Mouse (Mus musculus) heart, adult 11 months (tissue): ENCODE results near the gene Ces3a.
A peak's percentile ranks its signal among the peaks of the same experiment; 100 is the strongest.

Source experiments
- DNase-seq: peaks from one replicate; pipeline ENCODE4 v3.0.0; 2022

The Ces3a gene

DNA sequence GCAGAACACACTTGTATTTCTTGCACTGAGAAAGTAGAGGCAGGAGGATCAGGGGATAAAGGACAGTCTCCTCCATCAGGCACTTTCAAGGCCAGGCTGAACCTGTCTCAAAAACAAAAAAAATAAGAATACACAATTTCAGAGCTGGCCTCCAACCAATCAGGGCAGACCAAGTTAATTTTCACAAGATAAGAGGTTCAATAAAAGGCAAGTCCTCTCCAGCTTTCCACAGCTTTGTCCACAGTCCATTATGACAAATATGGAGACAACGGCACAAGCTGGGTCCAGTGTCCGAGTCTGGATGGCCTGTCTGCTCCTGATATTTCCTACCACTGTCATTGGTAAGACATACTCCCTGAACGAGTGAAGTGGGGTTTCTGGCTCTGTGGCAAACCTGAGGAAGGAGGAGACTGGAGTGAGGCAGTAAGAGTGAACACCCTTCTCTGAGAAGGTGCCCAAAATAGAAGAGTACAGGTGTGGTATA is at the start of gene Ces3a:
TSS of gene Ces3a (plus strand) at position 231 of the 484 bp plus-strand sequence.
- peak; percentile 67 for DNase-seq

DNA sequence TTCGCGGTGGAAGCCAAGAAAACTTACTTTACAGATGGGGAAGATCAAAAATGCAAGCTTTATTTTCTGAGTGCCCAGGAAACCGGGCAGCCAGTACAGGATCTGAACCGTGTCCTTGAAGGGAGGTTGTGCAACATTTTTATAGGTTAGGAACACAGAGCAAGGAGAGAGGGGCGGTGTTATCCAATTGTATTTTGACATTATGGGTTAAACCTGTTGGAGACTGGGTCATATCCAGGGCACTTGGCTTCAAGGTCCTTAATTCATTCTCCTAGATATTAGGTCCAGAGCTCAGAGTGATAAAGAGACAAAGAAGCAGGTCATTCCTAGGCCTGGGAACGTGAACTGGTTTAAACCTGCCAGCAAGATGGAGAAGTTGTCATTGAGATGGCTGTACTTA is 49.2 kb upstream of the Ces3a start:
- DNase-seq: peak; percentile 40

DNA sequence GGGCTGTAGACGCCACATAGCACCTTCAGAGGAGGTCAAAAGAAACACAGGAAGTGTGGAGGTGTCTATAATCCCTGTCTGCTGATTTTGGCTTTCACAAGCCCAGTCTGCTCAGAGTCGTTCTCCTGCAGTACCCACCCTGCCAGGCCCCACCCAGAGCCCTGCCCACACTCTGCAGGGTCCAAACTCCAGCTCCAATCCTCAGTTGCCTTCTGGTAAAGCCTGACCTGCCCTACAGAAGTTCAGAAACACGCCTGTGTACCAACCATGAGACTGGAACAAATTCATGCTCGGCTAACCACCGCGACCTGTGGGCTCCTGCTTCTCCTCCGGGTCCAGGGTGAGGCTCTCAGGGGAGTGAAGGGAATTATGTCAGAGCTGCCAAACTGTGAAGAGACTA is 47.8 kb upstream of the Ces3a start, which contains the start of gene Ces2h:
TSS of gene Ces2h (plus strand) at position 268 of the 400 bp plus-strand sequence.
- peak; percentile 58 for DNase-seq

DNA sequence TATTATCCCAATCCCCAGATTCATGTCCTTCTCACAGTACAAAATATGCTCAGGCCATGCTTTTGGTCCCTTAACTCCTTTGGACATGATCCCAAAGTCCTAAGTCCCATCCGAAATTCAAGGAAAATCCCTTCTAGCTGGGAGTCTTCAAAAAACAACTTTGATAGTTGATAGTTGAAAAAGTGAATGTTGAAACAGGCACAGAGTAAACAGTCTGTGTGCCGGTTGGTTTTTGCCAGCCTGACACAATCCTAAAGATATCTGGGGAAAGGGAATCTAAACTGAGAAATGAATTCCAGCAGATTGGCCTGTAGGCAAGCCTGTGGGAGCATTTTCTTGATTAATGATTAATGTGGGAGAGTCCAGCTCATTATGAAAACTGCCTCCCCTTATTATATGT is 38.4 kb upstream of the Ces3a start:
- DNase-seq: no peak

DNA sequence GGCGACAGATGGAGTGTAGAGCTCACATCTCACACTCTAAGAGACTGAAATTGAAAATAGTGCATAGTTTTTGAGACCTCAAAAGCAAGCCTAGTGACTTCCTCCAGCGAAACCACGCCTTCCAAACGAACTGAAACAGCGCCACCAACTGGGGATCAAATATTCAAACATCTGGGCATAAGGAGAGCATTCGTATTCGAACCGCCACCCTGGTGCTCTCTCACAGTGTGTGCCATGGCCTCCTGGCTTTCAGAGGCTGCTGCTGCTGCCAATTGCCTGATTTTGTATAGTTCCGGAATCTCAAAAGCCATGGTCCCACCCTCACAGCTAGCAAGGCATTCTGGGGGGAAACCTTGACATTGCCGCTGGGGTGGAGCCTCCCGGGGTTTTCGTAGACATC is 37.3 kb upstream of the Ces3a start:
- peak; percentile 68 for DNase-seq

DNA sequence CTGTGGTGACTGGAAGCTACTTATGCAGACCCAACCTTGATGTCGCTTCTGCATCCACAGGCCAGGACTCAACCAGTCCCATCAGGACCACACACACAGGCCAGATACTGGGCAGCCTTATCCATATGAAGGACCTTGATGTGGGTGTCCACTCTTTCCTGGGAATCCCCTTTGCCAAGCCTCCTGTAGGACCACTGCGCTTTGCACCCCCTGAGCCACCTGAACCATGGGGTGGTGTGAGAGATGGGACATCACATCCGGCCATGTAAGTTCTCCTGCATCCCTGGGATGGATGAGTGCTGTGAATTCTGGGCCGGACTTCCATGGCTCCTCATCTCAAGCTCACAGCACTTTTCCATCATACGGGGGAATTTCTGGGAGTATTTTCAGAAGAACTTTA is 34.0 kb upstream of the Ces3a start:
- peak; percentile 83 for DNase-seq

DNA sequence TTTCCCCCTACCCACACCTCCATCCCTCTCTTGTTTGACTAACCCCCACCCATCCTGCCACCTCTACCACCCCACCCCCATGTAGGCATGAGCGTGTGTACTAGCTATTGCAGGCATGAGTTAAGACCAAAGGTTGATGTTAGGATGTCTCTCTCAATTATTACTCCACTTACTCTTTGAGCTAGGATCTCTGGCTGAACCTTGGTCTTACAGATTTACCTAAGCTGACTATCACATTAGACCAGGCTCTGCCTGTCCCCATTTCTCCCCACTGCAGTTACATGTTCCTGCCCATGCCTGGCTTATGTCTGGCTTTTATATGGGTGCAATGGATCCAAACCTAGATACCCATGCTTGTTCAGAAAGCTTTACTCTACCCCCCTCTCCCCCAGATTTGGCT is 26.4 kb upstream of the Ces3a start:
- peak; percentile 58 for DNase-seq

DNA sequence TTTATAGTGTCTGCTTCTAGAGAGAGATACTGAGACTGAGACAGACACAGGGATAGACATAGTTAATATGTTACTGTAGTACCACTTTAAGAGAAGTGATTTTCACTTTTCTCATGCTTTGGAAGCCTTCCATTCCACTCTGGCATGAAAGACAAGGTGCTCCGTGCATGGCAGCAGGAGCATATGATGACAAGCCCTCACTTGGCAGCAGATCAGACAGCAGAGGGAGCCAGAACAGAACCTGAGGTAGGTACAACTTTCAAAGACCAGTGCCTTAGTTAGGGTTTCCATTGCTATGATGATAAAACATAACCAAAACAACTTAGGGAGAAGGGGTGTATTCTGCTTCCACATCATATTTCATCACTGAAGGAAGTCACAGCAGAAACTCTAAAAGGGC is 25.3 kb upstream of the Ces3a start:
- DNase-seq: no peak

DNA sequence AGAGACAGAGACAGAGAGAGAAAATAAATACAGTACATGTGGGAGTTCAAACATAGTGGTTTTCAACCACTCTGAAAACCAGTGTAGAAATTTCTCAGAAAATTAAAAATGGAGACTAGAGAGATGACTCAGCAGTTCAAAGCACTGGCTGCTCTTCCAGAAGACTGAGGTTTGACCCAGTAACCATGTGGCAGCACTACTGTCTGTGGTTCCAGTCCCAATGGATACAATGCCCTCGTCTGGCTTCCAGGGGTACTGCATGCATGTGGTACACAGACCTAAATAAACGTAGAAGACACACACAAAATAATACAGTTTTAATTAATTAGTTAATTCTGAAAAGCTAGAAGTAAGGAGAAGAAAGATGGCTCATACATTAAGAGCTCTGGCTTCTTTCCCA is 23.4 kb upstream of the Ces3a start:
- DNase-seq: peak; percentile 31

DNA sequence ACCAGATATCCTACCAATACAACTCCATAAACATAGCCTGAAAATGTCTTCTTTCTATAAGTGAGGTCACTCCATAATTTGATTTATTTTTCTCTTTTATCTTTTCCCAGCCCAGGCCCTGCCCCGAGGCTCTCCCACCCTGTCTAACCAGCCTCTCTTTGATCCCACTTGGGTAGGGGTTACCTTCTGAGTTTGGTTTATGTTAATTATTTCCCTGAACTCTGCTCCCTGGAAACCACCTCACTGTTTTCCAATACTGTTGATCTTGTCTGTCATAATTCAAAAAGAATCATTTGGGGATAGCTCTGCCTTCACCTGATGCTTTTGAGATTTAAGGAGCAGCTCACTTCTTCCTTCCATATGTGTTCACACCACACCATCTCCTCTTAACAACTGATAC is 4.9 kb upstream of the Ces3a start:
- DNase-seq: peak; percentile 22

DNA sequence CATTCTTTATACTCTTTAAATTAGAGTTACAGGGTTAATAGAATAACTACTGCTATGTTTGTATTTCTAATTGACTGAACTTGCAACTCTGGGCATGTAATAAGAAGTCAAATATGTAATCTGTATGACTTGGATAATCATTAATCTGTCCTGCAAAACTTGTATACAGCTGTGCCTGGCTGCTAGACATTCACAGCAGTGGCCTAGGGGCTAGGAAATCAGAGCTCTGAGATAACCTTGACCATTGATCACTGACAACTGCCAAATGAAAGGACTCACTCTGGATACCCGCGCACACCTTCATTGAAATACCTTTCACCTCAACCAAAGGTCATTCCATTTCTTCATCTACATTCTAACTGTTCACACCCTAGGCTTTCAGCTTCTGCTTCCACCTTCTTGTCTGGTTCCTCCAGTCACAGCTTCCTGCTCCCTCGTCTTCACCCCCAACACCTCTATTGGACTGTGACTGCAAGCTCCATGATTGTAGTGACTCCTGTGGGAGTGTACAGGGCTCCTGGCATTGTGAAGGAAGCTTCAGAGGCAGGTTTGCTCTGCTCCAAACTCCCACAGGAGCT is 2.5 kb upstream of the Ces3a start:
- peak; percentile 46 for DNase-seq

DNA sequence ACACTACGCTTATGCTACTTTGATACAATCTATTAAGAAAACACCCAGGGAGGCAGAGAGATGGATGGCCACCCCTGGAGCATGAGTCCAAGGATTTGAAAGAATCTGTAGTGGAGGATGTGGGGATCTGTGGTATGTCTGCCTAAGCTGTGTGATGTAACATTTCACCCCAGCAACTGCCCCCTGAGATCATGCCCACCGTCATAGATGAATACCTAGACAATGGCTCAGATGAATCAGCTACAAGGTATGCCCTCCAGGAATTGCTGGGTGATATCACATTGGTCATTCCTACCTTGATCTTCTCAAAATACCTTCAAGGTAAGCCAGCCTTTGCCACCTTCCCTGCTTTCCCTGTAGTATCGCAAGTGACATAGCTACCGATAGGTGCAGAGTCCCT is 7.8 kb downstream of the Ces3a start:
- peak; percentile 52 for DNase-seq

DNA sequence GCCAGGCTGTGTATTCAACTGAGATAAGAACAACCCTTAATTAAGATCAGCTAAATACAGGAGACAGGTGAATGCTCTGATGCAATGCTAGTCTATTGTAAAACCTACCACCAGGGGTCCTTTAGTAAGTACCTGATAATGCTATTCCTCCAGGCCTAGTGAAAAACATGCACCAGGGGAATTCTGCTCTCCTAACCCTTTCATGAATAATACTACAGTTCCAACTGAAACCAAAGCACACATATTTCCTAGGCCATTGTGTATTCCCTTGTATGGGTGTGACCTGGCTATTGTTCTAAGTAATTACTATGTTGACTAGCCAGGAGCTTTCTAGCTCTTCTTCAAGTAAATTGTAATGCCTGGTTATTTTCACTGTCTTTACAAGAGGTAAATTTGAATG is 11.7 kb downstream of the Ces3a start:
- no peak for DNase-seq

DNA sequence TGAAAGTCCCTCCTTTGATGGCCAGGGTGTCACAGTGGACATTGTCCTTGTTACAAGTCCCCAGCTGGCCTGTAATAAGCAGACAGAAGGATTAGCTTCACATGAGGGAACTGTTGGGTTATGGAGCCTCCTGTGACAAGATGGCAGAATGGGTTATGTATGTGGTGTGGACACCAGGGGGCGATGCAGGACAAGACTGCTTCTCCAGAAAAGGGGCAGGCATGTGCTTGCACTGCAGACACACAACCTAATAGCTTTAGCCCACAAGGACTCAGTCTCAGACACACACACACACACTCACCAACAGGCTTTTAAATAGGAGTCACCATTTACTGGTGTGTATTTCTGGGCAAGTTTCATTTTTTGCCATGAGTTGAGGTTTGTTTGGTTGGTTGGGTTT is 18.4 kb downstream of the Ces3a start:
- peak; percentile 68 for DNase-seq

DNA sequence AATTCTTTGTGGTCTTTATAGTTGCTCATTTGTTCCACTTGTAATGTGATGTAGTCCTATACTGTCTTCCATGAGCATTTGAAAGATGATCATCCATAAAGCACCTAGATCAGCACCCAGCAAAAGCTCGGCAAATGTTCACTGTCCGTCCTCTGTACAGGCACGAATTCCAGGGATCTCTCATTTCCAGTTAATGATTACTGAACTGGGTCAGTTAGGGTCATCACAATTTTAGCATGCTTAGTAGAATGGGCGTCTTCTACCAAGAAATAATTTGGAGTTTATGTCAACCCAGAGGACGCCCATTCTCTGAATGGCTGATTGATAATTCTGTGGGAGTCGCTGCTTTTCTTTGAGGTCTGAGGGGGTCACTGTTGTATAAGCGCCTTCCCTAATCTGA is 19.5 kb downstream of the Ces3a start:
- DNase-seq: peak; percentile 27

DNA sequence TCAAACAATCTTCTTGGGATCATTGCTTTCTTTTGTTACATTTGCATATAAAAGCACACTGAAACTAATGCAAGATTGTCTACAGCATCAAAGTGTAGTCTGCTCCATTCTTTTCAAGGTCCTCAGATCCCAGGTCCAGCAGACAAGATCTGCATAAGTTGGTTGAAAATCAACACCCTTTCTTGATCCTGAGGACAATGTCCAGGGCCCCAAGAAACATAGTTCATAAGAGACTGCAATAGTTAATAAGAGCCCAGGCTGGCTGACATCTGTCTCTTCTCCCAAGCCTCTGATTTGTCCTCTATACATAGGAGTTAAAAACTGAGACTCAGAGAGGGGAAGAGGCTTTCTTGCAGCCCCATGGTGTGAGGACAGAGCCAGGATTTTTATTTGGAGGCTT is 20.6 kb downstream of the Ces3a start:
- no peak for DNase-seq

DNA sequence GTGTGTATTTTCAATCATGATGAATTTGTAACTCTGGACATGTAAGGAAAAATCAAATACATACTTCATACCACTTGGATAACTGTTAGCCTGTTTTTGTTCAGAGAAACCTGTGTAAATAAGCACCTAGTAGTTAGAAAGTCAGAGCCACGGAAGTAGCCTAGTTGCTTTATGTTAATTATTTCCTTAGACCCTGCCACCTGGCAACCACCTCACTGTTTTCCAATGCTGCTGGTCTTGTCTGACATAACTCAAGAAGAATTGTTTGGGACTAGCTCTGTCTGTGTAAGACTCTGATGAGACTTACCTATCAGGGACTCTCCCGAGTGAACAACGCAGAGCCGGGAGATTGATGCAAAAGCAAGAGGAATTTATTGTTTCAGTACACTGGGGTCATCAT is 28.2 kb downstream of the Ces3a start:
- DNase-seq: peak; percentile 45

DNA sequence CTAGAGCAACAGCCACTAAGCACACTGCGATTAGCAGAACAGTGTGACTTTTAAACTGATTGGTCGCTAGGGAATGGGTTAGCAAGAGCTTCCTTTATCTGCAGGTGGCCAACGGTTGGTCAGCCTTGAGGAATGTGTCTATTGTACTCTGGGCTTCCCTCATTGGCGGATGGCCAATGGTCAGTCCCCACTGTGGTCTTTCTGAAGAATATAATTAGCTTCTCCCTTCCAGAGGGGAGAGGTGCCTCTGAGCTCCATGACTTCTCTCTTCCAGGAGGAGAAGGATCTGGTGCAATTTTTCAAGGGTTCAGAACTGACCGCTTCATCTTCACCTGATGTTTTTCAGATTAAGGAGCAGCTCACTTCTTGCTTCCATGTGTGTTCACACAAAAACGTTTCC is 28.7 kb downstream of the Ces3a start:
- DNase-seq: peak; percentile 70

DNA sequence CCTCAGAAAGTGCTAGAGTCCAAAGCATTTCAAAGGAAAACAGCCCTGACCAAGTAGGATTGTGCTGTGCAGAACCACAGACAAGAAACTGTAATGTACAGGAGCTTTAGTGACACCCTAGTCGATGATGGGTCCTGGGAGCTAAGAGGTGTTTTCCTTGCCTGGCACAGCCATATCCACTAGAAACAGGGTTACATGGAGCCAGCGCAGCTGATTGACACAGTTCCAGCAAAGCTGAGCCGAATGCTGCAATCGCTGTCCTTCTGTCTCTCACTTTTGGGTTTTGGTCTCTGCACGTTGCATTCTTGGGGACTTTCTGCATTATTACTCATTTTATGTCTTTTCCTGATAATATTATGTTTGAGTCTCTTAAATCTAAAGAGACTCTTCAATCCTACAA is 30.2 kb downstream of the Ces3a start:
- peak; percentile 67 for DNase-seq

DNA sequence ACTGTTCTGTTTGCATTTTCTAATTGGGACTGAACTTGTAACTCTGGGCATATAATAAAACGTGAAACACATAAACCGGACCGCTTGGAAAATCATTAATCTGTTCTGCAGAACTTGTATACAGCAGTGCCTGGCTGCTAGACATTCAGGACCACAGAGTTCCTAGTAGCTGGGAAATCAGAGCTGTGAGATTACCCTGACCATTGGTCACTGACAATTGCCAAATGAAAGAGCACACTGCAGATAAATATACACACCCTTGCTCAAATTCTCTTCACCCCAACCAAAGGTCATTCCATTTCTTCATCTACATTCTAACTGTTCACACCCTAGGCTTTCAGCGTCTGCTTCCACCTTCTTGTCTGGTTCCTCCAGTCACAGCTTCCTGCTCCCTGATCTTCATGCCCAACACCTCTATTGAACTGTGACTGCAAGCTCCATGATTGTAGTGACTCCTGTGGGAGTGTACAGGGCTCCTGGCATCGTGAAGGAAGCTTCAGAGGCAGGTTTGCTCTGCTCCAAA is 32.5 kb downstream of the Ces3a start:
- peak; percentile 33 for DNase-seq

DNA sequence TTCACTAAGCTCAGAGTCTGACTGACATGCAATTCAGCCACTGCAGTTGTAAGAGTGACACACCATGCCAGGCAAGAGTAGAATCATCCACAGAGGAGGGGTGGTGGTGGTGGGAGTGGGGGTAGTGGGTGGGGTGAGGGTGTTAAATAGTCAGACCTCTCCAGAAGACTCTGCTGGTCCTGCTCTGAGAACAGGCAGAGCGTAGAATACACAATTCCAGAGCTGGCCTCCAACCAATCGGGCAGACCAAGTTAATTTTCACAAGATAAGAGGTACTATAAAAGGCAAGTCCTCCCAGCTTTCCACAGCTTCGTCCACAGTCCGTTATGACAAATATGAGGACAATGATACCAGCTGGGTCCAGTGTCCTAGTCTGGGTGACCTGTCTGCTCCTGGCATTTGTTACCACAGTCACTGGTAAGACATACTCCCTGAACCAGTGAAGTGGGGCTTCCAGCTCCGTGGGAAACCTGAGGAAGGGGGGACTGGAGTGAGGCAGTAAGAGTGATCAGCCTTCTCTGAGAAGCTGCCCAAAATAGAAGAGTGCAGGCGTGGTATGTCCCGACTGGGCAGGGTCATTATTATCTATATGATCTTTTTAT is 35.1 kb downstream of the Ces3a start, which contains the start of gene Ces3b:
TSS of gene Ces3b (plus strand) at position 305 of the 602 bp plus-strand sequence.
- peak; percentile 87 for DNase-seq

DNA sequence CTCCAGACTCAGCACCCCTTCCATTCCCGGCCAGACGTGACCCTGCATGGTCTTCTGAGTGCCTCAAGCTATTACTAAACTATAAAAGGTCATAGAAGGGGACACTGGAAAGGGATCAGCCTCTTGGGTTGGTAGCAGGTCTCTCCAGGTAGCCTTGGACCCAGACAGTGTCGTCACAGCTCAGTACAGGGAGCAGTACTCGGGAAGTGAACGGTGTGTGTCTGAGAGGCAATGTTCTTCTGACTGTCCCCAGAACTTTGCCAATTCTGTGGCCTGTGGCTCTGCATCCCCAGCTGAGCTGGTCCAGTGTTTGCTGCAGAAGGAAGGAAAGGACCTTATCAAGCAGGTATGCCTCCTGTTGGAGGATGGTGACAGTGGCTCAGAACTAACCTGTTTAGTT is 39.8 kb downstream of the Ces3a start:
- peak; percentile 53 for DNase-seq

DNA sequence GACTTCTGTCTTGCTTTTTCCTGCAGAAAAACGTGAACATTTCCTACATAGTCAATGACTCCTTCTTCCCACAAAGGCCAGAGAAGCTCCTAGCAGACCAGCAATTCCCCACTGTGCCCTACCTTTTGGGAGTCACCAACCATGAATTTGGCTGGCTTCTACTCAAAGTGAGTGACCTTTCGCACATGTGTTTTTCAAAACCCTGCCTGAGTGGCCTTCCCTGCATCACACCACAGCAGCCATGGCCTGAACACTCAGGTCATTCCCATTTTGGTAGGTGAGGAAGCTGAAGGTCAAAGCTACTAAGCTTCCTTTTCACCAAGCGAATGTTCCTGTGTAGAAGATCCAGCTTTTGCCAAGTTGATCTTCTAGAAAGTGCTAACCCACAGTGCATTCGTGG is 40.2 kb downstream of the Ces3a start:
- DNase-seq: peak; percentile 46

DNA sequence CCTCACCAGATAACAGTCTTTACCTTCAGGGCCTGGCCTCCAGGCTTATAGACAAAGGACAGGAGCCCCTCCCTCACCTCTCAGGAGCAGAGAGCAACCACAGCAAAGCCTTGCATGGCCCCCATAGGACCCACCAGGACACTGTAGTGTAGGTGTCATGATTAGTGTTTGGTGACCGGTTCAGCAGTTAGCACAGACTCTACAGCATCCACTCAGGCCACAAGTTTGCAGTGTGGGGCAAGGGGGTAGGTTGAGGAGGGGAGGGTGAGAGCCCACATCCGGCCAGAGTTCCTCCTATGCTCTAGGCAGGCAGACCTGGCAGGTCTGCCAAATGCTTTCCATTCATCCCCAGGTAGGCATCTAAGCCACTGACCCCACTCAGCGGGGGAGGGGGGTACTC is 45.6 kb downstream of the Ces3a start:
- DNase-seq: peak; percentile 77
